In the genomic region with DNA sequence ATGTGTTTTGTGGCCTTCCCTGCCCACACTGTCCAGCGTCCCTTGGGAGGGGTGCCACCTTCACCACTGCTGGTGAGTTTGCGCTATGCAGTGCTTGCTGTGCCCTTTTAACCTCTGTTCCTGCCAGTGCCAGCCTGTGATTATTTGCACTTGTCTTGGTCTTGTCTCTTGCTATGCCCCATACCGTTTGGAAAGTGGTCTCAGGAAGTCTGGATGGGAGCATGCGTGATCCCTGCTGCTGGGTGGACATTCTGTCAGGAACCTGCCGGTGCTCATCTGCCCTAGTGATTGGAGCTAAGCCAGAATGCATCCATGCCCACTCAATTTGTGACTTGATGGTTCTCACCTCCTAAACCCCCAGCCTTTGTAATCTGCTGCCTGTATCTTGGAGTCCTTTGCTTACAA, we compare ENCODE assay signal across 23 mouse cellular contexts. TPM values are rescaled to one million over a fixed set of nuclear protein-coding genes. Genes with fewer than 3 reads are reported as not detected.
A peak's percentile ranks its signal among the peaks of the same experiment; 100 is the strongest.
DNase-seq lines count a peak whose midpoint lies in the region; ATAC-seq and TF ChIP-seq lines count a peak whose summit lies in the region.
"Had no signal": no experiment of that assay in that cellular context is flagged by ENCODE, and none has a peak within 500 bp of the region (broad histone marks: within the 10 kb centered on the region; RNA-seq: fewer than 3 reads in every experiment).

No protein-coding gene starts in this region.

- 0 out of 2 replicates have a peak, but pooled peaks have one; percentile 11 for TF ChIP-seq POLR2A in cerebellum, adult 2 months (IDR thresholded peaks at IDR 0.05; ENCODE audit: borderline replicate concordance, insufficient read depth, low read length)

- DNase-seq in cerebellum, adult 2 months: no peak
- DNase-seq in cerebellum, postnatal 25 days: no peak
- no peak for DNase-seq in heart, embryonic 10.5 days (ENCODE audit: low spot score)
- peak; percentile 65 for DNase-seq in heart, postnatal 4 days
- DNase-seq: adrenal gland, postnatal 14 days; cerebellum, adult 9-10 months; left cerebral cortex, postnatal 4 days; lung, adult 18-20 months; lung, postnatal 10 days; thymus, postnatal 36 days had no signal

- peaks cover 36% of the 10 kb centered on the region for H3K36me3 ChIP-seq in heart, embryonic 11.5 days (ENCODE audit: control insufficient read depth, insufficient read depth, low read length)
- peaks cover 60% of the 10 kb centered on the region for H3K36me3 ChIP-seq in heart, embryonic 10.5 days
- H3K36me3 ChIP-seq in megakaryocyte, embryonic 14.5 days (replicated peaks; ENCODE audit: low read length): peaks cover 90% of the 10 kb centered on the region
- peaks cover 15% of the 10 kb centered on the region for H3K36me3 ChIP-seq in intestine, embryonic 16.5 days (ENCODE audit: control insufficient read depth, insufficient read depth, low read length)

- no peak overlapping the region for H3K4me3 ChIP-seq in cerebellum, adult 2 months (replicated peaks; ENCODE audit: insufficient read depth, low read depth, low read length)
- no peak overlapping the region for H3K4me3 ChIP-seq in heart, embryonic 11.5 days (ENCODE audit: low read depth, low read length)
- no peak overlapping the region for H3K4me3 ChIP-seq in heart, embryonic 10.5 days
- H3K4me3 ChIP-seq in megakaryocyte, embryonic 14.5 days (replicated peaks): peak overlapping the region; percentile 25
- H3K4me3 ChIP-seq in intestine, embryonic 16.5 days (ENCODE audit: low read length): no peak overlapping the region
- H3K4me3 ChIP-seq: embryonic facial prominence, embryonic 13.5 days; forebrain, embryonic 13.5 days; limb, embryonic 15.5 days; midbrain, embryonic 12.5 days; neural tube, embryonic 12.5 days; stomach, embryonic 15.5 days had no signal

- H3K9me3 ChIP-seq in heart, embryonic 11.5 days (replicated peaks; ENCODE audit: control insufficient read depth, low read length): no peaks in the 10 kb centered on the region
- no peaks in the 10 kb centered on the region for H3K9me3 ChIP-seq in heart, embryonic 10.5 days
- H3K9me3 ChIP-seq in megakaryocyte, embryonic 14.5 days: no peaks in the 10 kb centered on the region
- H3K9me3 ChIP-seq in intestine, embryonic 16.5 days (ENCODE audit: control insufficient read depth, low read length): no peaks in the 10 kb centered on the region
- H3K9me3 ChIP-seq: embryonic facial prominence, embryonic 13.5 days; forebrain, embryonic 13.5 days; limb, embryonic 15.5 days; midbrain, embryonic 12.5 days; neural tube, embryonic 12.5 days; stomach, embryonic 15.5 days had no signal

- no peaks in the 10 kb centered on the region for H3K27me3 ChIP-seq in cerebellum, adult 2 months (ENCODE audit: control insufficient read depth, insufficient read depth, low read length)
- H3K27me3 ChIP-seq in heart, embryonic 11.5 days (ENCODE audit: control insufficient read depth, insufficient read depth, low read length): no peaks in the 10 kb centered on the region
- no peaks in the 10 kb centered on the region for H3K27me3 ChIP-seq in heart, embryonic 10.5 days (ENCODE audit: insufficient read depth, poor library complexity, severe bottlenecking)
- no peaks in the 10 kb centered on the region for H3K27me3 ChIP-seq in megakaryocyte, embryonic 14.5 days (replicated peaks)
- no peaks in the 10 kb centered on the region for H3K27me3 ChIP-seq in intestine, embryonic 16.5 days (replicated peaks; ENCODE audit: control insufficient read depth, insufficient read depth, low read length)
- H3K27me3 ChIP-seq: embryonic facial prominence, embryonic 13.5 days; forebrain, embryonic 13.5 days; limb, embryonic 15.5 days; midbrain, embryonic 12.5 days; neural tube, embryonic 12.5 days; stomach, embryonic 15.5 days had no signal

- WGBS in cerebellum, adult 2 months: 38% methylated on average over 5 of the region's 5 CpGs
- WGBS in heart, embryonic 11.5 days (ENCODE audit: insufficient replicate concordance): 54% methylated on average over 5 of the region's 5 CpGs
- WGBS in heart, embryonic 10.5 days: 60% methylated on average over 5 of the region's 5 CpGs
- WGBS in intestine, embryonic 16.5 days: 55% methylated on average over 5 of the region's 5 CpGs

- no peak for TF ChIP-seq CTCF in cerebellum, adult 2 months (IDR thresholded peaks at IDR 0.05; ENCODE audit: borderline replicate concordance, insufficient read depth, low read depth, low read length)

- peaks cover 17% of the 10 kb centered on the region for H3K4me1 ChIP-seq in cerebellum, adult 2 months (ENCODE audit: control insufficient read depth, insufficient read depth, low read length)
- H3K4me1 ChIP-seq in heart, embryonic 11.5 days (ENCODE audit: control insufficient read depth, insufficient read depth, low read length): 0 out of 2 replicates have a peak, but pooled peaks cover 7% of the 10 kb centered on the region
- H3K4me1 ChIP-seq in heart, embryonic 10.5 days: peaks cover 15% of the 10 kb centered on the region; the same call in 1 of the 2 replicates
- H3K4me1 ChIP-seq in megakaryocyte, embryonic 14.5 days: peaks cover 3% of the 10 kb centered on the region; the same call in 1 of the 2 replicates
- H3K4me1 ChIP-seq in intestine, embryonic 16.5 days (ENCODE audit: control insufficient read depth, insufficient read depth, low read length): no peaks in the 10 kb centered on the region
- H3K4me1 ChIP-seq: embryonic facial prominence, embryonic 13.5 days; forebrain, embryonic 13.5 days; limb, embryonic 15.5 days; neural tube, embryonic 12.5 days; stomach, embryonic 15.5 days had no signal

- no peak overlapping the region for H3K4me2 ChIP-seq in heart, embryonic 11.5 days
- H3K4me2 ChIP-seq in intestine, embryonic 16.5 days (ENCODE audit: low read depth, low read length): no peak overlapping the region
- H3K4me2 ChIP-seq: embryonic facial prominence, embryonic 13.5 days; forebrain, embryonic 13.5 days; limb, embryonic 15.5 days; midbrain, embryonic 12.5 days; neural tube, embryonic 12.5 days; stomach, embryonic 15.5 days had no signal

- H3K27ac ChIP-seq in cerebellum, adult 2 months (ENCODE audit: insufficient read depth, low read length): no peak overlapping the region
- H3K27ac ChIP-seq in heart, embryonic 11.5 days (ENCODE audit: low read depth, low read length): 0 out of 2 replicates have a peak overlapping the region, but pooled peaks have one; percentile 10
- no peak overlapping the region; the same call in 1 of the 2 replicates for H3K27ac ChIP-seq in heart, embryonic 10.5 days
- no peak overlapping the region for H3K27ac ChIP-seq in intestine, embryonic 16.5 days (ENCODE audit: low read length)
- H3K27ac ChIP-seq: embryonic facial prominence, embryonic 13.5 days; forebrain, embryonic 13.5 days; kidney, postnatal 0 days; limb, embryonic 15.5 days; midbrain, embryonic 12.5 days; neural tube, embryonic 12.5 days; stomach, embryonic 15.5 days had no signal

- ATAC-seq in heart, embryonic 11.5 days (replicated peaks; ENCODE audit: insufficient number of reproducible peaks, low FRiP score, low TSS enrichment): no peak
- no peak for ATAC-seq in megakaryocyte, adult 5-6 weeks (ENCODE audit: poor library complexity, severe bottlenecking)
- no peak for ATAC-seq in intestine, embryonic 16.5 days
- ATAC-seq: forebrain, embryonic 13.5 days; hindbrain, embryonic 16.5 days; intestine, postnatal 0 days had no signal

- H3K9ac ChIP-seq in heart, embryonic 11.5 days (ENCODE audit: low read depth, low read length): no peak overlapping the region
- H3K9ac ChIP-seq in intestine, embryonic 16.5 days (ENCODE audit: low read depth, low read length): no peak overlapping the region
- H3K9ac ChIP-seq: embryonic facial prominence, embryonic 13.5 days; forebrain, embryonic 13.5 days; limb, embryonic 15.5 days; midbrain, embryonic 12.5 days; neural tube, embryonic 12.5 days; stomach, embryonic 15.5 days had no signal

RNA-seq across cellular contexts. Expression of a gene that starts 29.4 kb away (rescaled TPM):
- 36.0 and 38.0 TPM in 2 replicates for polyA plus RNA-seq in cerebellum, adult 2 months (2012; rRNA removed)
- polyA plus RNA-seq in heart, embryonic 11.5 days (2014; fragmentation: Nextera tagmentation; extraction: Ambion mirVana): 20.9 and 22.1 TPM in 2 replicates
- polyA plus RNA-seq in heart, embryonic 10.5 days (2016; fragmentation: Nextera tagmentation; extraction: Ambion mirVana): 41.4 and 44.2 TPM in 2 replicates
- 2.8 and 10.1 TPM in 2 replicates for polyA plus RNA-seq in megakaryocyte, embryonic 14.5 days (2012; ENCODE audit: insufficient read depth, low replicate concordance)
- total RNA-seq in megakaryocyte, adult 5-6 weeks (2015): 16.0 and 16.4 TPM in 2 replicates
- 18.3 and 28.9 TPM in 2 replicates for total RNA-seq in megakaryocyte, adult 5-6 weeks (2017)
- 10 to 100 TPM; 47.0 to 48.7 TPM for total RNA-seq in heart, postnatal 4 days (2021)
- 35.9 and 40.1 TPM in 2 replicates for polyA plus RNA-seq in intestine, embryonic 16.5 days (2015; fragmentation: Nextera tagmentation; extraction: Ambion mirVana)

RNA-seq across cellular contexts. Expression of a gene that starts 51.1 kb away (rescaled TPM):
- 422 and 482 TPM in 2 replicates for polyA plus RNA-seq in cerebellum, adult 2 months (2012; rRNA removed)
- polyA plus RNA-seq in heart, embryonic 11.5 days (2014; fragmentation: Nextera tagmentation; extraction: Ambion mirVana): 255 and 272 TPM in 2 replicates
- polyA plus RNA-seq in heart, embryonic 10.5 days (2016; fragmentation: Nextera tagmentation; extraction: Ambion mirVana): 205 and 235 TPM in 2 replicates
- 17.2 and 27.1 TPM in 2 replicates for polyA plus RNA-seq in megakaryocyte, embryonic 14.5 days (2012; ENCODE audit: insufficient read depth, low replicate concordance)
- total RNA-seq in megakaryocyte, adult 5-6 weeks (2015): 47.1 and 47.5 TPM in 2 replicates
- 65.0 and 65.8 TPM in 2 replicates for total RNA-seq in megakaryocyte, adult 5-6 weeks (2017)
- total RNA-seq in heart, postnatal 4 days (2021): 1,000 to 10,000 TPM; 5,023 to 5,799 TPM
- 20.4 and 27.2 TPM in 2 replicates for polyA plus RNA-seq in intestine, embryonic 16.5 days (2015; fragmentation: Nextera tagmentation; extraction: Ambion mirVana)

RNA-seq across cellular contexts. Expression of a gene that starts 59.2 kb away (rescaled TPM):
- 189 and 203 TPM in 2 replicates for polyA plus RNA-seq in cerebellum, adult 2 months (2012; rRNA removed)
- 39.3 and 81.8 TPM in 2 replicates for polyA plus RNA-seq in heart, embryonic 11.5 days (2014; fragmentation: Nextera tagmentation; extraction: Ambion mirVana)
- 82.8 and 108 TPM in 2 replicates for polyA plus RNA-seq in heart, embryonic 10.5 days (2016; fragmentation: Nextera tagmentation; extraction: Ambion mirVana)
- polyA plus RNA-seq in megakaryocyte, embryonic 14.5 days (2012; ENCODE audit: insufficient read depth, low replicate concordance): 10.4 and 49.2 TPM in 2 replicates
- 319 and 422 TPM in 2 replicates for total RNA-seq in megakaryocyte, adult 5-6 weeks (2015)
- 1,374 and 1,550 TPM in 2 replicates for total RNA-seq in megakaryocyte, adult 5-6 weeks (2017)
- 100 to 1,000 TPM; 138 to 141 TPM for total RNA-seq in heart, postnatal 4 days (2021)
- 161 and 164 TPM in 2 replicates for polyA plus RNA-seq in intestine, embryonic 16.5 days (2015; fragmentation: Nextera tagmentation; extraction: Ambion mirVana)
